Mouse (Mus musculus) lung, adult 18-20 months (tissue): ENCODE measurements around the gene Smdt1.

ENCODE experiments used
- DNase-seq, 2 experiments: peaks; one replicate each; pipeline ENCODE4 v3.0.0; 2022; ENCODE audit warnings: mixed read lengths in 2 of 2

Gene Smdt1

DNA sequence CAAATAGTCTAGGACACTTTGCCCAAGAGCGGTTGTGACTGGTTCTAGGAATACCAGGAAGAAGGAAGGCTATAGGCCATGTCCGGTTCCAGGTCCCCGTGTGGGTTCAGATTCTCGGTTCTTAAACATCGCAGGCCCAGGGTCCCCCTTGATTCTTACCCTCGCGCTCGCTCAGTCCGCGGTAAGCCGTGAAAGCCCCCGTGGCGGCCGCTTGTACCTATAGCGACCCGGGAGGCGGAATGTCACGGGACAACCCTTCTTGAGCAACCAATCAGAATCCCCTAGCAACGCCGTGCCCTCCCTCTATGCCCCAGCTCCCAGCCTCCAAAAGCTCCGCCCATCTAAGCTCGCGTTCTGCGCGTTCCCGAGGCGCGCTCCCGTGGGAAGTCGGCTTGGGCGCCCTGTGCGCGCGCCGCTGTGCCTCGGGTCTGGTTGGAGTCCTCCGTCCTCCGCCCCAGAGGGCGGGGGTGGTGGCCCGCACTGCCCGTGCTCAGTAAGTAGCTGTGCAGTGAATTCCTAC lies at the start of gene Smdt1, which contains the start of the genes Naga and Pheta2:
Smdt1 (plus strand) TSS at position 367 of the 520 bp plus-strand sequence.
Naga (minus strand) TSS at position 333 of the 520 bp plus-strand sequence.
Pheta2 (plus strand) TSS at position 350 of the 520 bp plus-strand sequence.
- peak; percentile 97 to 98 for DNase-seq

DNA sequence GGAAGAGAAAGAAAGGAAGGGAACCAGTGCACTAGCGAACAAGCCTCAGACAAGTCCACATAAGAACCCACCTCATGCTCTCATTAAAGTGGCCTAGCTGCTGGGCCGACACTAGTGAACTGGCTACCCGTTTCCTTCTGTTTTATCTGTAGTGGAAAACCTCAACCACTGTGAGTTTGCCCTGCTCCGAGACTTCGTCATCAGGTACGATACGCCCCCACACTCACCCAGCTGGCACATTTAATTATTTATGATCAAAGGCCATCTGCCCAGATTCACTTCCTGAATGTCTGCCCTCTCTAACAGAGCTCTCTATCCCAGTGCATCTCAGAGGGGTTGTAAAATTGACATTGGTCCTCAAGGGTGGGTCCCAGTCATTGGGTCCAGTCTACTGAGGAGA lies 48.5 kb upstream of the Smdt1 start:
- no peak for DNase-seq

DNA sequence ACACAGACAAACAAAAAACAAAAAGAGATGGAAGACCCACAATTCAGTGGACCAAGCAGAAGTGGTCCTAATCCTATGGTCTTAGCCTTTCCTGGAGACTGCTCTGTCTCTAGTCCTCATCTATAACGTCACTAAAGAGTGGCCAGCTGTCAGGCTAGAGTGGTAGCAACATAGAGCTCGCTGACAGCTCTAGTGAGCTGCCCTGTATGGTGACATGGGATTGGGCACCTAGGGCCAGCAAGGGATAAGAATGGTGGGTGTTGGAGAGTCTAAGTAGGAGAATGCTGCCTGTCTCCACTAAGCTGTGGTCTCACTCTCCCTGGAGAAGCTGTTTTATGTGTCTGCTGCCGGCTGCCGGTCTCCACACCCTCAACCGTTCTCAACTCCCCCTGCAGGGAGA lies 45.9 kb upstream of the Smdt1 start:
- DNase-seq = no peak

DNA sequence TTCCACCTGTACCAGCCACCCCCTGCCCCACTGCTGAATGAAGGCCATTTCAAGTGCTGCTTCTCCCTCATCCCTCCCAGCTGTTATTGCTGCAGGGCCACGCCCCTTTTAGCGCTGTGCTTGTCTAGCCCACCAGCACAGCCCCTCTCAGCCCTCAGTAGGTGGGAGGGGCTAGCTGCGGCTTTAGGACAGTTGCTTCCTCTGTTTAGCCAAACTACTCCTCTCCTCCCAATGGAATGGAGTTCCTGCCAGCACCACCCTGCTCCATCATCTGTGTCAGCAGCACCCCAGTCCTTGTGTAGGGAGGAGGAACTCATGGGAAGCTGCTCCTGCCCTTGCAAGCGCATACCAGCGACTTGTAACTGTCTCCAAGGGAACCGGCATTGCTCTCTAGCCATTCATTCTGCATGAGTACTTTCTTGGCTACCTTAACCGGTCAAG lies 45.5 kb upstream of the Smdt1 start:
- DNase-seq = no peak

DNA sequence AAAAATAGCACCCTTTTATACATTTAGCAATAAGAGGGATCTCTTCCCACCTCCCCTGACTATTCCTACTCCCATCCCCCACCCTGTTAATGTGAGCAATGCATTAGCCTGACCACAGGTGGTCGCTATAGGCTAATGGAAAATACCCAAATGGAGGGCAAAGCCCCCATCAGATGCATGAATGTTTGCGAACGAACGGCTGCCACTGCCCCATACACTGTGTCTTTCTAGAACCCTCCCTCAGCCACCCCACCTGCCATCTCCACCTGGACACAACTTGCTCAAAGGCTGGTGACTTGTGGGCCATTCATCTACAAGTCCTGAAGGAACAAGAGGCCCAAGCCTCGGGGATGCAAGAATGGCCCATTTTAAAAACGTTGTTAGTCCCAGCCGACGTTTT lies 44.7 kb upstream of the Smdt1 start:
- no peak for DNase-seq

DNA sequence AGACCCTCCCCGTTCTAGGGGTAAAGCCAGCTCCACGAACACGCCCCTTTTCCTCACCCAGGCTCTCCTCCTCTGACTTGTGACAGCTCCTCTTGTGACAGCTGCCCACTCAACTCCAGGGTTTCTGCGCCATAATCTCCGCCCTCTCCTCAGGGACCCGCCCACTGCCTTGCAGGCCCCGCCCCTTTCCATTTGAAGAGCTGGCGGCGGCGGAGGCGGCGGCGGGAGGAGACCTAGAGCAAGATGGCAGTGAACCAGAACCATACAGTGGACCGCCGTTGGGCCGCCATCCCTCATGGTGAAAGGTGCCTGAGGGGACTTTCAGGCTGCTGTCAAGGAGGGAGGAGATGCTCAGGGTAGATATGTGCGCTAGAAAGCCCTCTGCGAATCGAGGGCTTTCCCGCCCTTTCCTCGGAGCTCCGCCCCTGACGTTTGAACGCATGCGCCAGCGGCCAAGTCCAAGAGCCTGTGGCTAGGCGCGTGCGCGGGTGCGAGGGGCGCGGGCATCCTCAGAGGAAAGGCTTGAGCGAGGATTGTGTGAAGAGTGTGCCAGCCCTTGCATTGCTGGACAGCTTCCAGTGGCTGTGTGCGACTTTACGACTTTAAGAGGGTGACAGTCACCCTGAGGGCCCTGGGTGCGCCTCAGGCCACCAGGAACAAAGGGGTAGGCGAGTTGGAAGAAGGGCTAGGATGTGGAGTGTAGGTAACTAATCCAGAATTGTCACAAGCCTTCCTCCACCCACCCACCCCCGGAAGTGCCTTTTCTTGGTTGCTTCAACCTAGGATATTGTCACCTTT lies 39.8 kb upstream of the Smdt1 start, which contains the start of gene Wbp2nl:
Wbp2nl (plus strand) TSS at position 191 of the 798 bp plus-strand sequence.
- DNase-seq = peak in 1 of 2 experiments; percentile 11

DNA sequence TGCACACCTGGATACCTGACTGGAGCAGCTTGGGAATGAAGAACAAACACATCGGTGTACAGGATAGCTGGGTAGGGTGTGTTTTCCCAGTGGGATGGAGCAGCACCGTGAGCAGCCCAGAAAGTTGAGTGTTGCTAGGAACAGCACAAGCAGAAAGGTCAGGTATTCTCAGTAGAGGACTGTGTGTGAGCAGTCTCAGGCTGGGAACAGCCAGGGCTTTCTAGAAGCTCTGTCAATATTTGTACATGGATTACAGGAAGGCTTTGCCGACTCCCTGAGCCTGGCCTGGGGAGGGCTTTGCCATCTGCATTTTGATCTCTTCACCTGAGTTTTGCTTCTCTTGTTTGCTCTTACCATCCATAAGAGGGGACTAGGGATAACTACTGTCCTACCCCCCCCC lies 31.7 kb upstream of the Smdt1 start:
- DNase-seq = peak in 1 of 2 experiments; percentile 29

DNA sequence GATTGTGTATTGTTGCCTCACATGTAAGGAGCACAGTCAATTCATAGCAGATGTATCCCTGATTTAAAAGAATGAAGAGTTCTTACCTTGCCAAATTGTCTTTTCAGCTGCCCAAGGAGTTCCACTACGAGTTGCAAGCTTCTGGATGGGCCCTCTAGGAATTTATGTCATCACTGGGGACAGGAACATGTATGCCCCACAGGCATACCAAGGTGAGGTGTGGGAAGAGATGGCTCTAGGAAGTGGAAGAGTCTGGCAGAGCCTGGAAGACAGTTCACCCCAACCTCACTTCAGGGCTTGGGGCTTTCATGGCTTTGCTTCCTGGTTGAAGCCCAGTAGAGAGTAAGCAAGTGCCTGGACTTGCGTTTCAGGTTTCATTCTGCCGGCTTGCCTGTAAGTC lies 30.3 kb upstream of the Smdt1 start:
- DNase-seq = no peak

DNA sequence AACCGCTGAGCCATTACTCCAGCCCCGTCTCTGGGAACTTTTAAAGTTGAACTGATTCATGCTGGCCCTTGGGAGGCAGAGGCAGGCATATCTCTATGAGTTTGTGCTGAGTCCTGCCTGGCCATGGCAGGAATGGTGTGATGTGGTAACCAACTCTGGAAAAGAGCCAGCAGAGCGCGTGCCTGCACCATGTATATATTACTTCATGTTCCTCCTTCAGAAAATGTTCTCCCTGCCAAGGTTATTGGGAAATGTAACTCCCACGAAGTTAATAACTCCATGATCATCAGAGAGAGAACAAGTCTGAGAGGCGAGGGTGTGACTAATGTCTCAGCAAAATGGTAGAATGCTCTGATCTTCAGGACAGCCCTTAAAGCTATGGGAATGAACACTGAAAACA lies 20.9 kb upstream of the Smdt1 start:
- peak in 1 of 2 experiments; percentile 34 for DNase-seq

DNA sequence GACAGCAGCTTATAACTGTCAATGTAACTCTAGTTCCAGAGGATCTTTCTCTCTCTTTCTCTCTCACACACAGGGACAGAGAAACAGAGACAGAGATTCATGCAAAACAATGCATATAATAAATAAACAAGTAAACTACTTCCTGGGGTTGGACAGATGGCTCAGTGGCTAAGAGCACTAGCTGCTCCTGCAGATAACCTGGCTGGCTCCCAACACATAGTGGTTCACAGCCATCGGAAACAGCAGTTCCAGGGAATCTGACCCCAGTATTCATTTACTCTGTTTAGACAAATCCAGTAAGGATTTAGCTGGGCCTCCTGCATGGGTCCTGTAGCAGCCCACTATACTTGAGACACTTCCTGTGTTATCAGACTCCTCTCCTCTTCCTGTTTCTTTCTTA lies 19.1 kb upstream of the Smdt1 start:
- DNase-seq = no peak

DNA sequence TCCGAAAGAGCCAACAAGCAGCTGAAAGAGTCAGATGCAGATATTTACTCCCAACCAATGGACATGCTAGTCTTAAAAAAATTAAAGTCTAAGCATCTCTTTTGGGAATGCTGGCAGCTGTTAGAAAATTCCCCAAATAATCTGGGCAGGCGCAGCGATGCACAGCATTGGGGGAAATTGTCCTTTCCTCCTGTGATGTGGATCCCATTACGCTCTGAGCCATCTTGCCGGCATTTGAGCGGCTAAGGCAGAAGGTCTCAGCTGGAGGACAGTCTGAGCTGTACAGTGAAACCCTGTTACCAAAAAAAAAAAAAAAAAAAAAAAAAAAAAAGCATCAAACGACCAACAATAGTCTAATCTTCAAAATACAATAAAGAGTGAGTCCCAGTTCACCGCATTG lies 16.6 kb upstream of the Smdt1 start:
- DNase-seq = no peak

DNA sequence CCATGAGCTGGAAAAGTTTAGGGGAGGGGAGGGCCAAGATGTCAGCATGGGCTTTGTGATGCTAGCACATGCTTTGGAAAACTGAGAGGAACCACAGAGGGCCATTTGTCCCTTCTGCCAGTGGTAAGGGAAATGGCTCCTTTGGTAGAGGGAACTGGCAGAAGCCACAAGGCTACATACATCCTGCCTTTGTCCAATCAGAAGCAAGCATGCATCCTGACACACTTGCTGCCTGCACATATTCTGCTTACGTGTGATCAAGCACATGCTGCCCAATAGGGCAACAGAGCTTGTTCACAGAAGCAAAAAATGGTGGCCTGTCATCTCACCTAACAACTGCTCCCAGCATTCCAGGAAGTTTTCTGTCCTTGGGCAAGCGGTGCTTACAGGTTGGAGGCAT lies 13.4 kb upstream of the Smdt1 start:
- DNase-seq = no peak

DNA sequence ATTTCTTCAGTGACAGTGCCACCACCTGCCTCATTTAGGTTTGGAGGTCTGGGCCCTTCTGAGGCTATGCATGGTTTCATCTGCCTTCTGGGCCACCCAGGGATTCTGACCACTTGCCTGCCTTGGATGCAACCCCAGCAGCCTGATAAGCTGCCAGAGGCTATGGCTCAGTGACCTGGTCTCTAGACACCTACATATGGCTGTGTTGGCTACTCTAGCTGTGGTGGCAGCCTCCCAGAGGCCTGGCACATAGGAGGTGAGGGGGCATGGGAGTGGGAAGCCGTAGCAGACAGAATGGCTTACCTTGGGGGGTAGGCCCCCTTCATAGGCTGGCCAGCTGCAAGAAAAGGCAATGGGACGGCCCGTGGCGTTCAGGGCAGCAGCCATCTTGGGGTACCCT lies 3.6 kb upstream of the Smdt1 start:
- no peak for DNase-seq

DNA sequence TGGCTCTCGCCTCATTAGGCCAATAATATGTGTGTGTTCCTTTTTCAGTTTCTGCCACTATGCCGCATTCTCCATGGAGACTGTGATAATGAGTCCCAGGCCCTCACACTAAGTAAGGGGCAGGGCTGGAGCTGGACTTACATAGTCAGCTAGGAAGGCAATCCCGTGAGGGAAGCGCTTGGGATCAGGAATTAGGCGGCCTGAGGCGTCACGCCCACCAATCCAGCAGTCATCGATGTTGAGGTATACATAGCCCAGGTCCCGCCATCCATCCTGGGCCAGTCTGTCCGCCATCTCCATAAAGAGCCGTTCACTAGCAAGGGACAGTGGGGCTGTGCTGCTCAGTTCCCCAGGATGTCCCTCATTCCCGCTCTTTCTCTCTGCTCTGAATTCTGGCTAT lies 2.1 kb upstream of the Smdt1 start:
- DNase-seq = no peak

DNA sequence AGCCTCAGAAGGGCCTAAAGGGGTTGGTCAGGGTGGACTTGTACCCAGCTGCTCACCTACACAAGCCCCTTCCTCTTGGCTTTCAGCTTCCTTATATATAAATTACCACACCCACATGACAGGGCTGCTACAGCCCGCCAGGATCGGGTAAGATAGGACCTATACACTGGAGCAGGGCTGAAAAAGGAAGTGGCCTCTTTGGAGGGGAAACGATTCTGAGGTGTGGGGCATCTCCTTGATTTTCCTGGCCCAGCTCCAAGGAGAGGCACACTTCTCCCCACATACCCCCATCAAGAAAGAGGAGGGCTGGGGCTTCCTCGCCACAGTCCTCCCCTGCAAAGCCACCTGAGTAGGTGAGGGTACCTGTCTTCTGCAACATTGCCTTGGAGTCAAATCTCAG lies 884 bp upstream of the Smdt1 start:
- DNase-seq = no peak

DNA sequence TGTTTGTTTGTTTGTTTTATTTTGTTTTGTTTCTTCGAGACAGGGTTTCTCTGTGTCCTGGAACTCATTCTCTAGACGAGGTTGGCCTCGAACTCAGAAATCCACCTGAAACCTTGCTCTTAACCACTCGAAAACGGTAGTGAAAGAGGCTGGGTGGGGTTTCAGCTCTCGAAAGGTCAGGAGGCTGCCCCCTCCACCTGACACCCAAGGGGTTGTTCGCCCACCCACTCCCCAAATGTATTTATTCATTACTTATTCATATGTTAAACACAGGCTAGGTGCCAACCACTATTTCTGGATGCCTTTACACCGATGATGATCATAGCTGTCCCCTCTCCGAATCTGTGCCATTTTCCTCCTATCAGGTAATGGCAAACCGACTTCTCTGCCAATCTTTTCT lies 391 bp downstream of the Smdt1 start:
- DNase-seq = no peak

DNA sequence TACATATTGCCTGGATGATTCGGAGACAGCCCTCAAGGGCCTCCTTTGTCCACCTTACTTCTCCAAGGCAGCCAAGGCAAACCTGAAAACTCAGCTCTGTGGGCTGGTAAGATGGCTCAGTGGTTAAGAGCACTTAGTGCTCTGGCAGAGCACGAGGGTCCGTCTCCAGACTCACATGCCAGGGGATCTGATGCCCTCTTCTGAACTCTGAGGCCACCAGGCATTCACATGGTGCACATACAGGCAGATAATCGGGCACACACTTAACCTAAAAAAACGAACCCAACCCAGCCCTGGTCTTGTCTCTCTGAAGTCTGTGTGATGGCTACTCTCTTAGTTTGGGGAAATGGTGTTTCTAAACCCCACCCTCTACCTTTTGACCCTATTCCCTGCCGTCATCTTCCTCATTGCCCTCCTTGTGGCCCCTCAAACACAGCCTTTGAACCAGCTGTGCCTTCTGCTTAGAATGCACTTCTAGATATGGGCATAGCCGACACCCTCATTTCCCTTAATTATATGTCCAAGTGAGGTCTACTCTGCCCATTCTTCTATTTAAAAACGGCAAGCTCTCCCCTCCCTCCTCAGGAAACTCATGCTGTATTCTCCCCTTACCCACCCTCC lies 985 bp downstream of the Smdt1 start:
- DNase-seq = no peak

DNA sequence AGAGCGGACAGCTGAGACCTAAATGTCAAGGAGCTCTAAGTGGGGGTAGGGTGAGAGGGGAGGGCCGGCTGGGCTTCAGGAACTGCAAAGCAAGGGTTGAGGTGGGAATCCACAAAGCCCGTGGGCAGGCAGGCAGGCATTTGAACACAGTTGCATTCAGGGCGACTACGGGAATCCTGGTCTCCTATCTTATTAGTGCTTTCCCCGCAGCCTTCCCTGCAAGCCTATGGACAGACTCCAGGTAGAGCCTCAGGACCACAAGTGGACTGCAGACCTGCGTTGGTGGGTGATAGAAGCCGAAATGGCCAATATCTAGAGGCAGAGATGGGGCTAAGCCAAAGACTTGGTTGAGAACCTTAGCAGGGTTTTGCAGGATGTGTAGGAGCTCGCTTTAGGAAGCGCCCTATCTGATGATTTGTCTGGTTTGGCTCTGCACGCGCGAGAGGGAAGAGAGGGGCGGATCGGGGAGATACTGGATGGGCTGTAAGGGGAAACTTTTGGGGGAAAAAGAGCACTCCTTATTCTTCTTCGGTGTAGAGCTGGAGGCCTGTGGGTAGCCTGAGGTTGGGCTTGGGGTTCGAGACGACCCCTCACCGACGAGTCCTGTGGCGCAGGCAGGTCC lies 1.8 kb downstream of the Smdt1 start:
- no peak for DNase-seq

DNA sequence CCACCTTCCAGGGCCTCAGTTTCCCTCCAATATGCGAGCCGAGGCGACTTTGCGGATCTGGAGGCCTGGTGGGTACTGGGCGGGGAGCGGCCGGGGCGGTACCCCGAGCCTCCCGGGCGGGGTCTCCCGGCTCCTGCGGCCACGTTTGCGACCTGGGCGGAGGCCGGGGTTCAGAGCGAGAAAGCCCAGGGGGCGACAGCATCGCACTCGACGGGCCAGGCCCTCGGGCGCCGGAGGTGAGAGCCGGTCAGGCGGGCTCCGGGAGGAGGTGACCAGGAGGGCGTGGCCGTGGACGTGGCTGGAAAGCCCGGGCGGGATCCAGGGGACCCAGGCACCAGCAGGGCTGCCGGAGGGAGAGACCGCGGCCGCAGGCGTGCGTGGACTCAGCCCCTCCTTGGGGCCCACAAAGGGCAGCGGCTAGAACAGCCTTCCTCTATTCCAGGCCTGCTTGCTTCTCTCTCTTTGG lies 2.3 kb downstream of the Smdt1 start:
- peak; percentile 62 to 66 for DNase-seq

DNA sequence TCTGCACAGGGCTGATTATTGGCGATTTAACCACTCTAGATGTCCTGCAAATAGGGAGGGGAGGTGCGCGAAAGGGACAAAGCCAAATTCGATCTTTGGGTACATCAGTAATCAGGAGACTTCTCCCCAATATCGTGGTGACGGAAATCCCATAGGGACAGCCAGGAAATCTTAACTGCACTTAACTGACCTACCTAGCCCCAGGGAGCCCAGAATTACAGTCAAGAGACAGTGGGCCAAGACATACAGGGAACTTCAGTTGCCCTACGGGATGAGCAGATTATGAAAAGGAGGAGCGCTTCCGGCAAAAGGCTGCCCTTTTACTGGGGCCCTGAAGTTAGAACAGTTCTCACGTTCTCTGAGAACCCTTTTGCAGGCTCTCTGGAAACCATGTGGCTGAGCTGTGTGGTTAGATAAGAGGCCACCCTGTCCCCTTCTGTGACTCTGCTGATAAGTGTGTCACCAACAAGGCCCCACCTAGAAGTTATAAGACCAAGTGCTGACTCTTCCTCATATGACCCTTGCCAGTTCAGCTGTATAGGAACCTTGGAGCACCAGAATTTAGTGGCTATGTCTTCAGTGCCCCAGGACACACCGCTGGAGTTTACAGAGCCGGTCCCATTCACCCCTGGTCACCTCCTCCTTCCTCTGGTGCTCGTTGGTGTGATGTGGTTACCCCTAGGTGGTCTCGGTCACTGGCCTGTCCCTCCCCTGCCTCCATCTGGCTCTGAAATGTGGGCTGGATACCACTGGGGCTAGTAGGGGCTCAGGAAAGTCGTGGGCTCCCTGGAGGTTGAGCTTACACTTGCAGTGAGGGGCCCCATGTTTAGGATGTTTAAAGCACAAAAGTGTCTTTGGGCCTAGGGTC lies 3.1 kb downstream of the Smdt1 start:
- no peak for DNase-seq

DNA sequence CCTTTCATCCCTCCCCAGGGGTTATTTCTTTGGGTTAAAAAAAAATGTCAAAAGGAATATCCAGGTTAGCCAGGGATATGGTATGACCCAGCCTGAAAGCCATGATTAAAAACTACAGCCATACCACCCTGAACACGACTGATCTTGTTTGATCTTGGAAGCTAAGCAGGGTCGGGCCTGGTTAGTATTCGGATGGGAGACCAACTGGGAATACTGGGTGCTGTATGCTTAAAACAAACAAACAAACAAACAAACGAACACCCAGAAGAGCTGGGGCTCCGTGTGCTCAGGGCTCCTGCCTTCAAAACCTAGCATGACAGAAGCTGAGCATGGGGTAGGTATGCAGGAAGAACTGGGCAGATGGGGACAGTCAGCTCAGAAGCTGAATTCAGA lies 3.8 kb downstream of the Smdt1 start:
- no peak for DNase-seq
